Mouse (Mus musculus) T-helper 17 cell (primary cell): ENCODE data around the gene Smarca4.

Experiments
- in situ Hi-C, 2 experiments: fragments of 300-600 bp; cut with MboI, MseI; formaldehyde crosslinking; loops; 1 replicate in 1 of 2; 2 replicates in 1 of 2; pipeline ENCODE4 v1.15.1; 2025; ENCODE audit warnings: high pct_unique_total_duplicates in 2 of 2

Smarca4 gene

DNA sequence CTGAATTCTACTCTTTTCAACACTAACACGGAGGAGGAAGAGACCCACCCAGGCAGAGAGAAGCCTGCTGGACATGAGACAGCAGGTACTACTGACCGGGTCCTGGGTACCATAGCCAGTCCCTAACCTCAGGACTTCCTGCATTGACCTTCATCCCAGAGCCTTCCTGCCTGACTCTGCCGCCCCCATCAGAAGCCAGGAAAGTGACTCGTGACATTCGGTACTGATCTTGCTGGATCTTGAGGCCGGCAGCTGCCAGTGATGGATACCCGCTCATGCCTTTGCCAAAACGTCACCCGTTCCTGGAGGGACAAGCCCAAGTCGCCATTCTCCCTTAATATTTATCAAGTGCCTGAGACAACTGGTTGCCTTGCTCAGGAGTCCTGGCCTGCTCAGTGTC is 132.5 kb downstream of the Smarca4 start:
- in situ Hi-C loops = loop anchor here in 1 of 2 experiments (10.0 to 25.0 kb wide), 2 partner anchors 606 to 836 kb away; no protein-coding TSS in a partner anchor

DNA sequence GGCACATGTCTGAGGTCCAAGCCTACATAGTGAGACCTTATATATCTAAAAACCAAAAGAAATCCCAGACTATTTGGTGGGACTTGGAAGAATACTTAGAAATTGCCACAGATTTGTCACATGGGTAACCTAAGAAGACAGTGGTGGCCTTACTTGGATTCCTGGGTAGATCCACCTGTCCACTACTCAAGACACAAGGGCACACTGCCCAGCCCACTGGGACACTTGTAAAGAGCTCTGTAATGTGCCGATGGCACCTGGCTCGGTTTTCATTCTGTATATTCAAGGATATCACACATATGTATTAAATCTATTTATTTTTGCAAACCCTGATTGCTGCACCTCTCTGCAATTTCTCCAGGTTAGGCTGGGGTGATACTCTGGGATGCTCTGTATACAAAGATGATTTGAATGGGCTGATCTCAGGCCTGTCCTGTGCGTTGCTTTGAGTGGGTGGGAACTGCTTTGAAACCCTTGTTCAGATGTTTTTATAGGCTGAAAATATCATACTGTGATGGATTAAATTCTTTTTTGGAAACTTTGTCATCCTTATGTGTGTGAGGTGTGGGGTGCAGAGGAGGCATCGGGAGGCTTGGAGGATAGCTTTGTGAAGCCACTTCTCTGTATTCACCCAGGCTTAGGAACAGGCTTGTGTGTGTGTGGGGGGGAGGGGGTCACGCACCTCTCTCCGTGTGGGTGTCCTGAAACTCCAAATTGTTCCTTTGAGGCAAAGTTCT is 133.6 kb downstream of the Smarca4 start:
- in situ Hi-C loops = loop anchor here in 1 of 2 experiments (10.0 to 25.0 kb wide), 2 partner anchors 605 to 837 kb away; no protein-coding TSS in a partner anchor

DNA sequence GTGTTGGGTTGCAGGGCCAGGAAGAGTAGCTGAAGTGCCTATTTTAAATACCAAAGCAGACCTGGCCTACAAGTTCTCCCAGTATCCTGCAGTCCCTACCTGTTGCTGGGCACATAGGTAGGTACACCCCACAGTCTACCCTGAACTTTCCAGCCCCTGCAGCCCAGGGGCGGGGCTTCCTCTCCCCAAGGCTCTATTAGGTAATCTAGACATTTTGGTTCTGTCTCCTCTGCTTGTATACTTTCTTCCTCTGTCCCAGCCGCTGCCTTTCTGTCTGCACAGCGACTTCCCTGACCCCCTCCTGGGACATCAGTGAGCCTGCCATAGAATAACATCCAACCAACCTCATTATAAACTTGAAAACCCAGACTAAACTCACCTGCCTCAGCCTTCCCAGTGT is 134.4 kb downstream of the Smarca4 start:
- in situ Hi-C loops = no loop called here

DNA sequence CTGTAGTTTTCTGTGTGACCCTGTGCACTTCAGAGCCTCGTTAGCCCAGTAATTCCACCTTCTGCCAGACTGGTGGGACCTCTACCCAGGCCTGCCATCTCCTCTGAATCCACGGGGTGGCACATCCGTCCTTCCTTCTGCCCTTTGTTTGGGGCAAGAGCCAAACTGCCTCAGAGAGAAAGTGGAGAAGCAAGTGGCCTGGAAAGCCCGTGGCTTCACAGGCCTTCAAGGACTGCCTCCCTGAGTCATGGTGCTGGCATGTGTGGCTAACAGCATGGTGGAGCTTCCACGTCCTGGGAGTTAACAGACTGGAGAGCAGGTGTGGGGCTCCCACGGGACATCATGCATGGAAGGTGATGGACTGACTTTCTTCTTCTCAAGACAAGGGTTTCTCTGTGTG is 135.4 kb downstream of the Smarca4 start:
- in situ Hi-C loops = no loop called here

DNA sequence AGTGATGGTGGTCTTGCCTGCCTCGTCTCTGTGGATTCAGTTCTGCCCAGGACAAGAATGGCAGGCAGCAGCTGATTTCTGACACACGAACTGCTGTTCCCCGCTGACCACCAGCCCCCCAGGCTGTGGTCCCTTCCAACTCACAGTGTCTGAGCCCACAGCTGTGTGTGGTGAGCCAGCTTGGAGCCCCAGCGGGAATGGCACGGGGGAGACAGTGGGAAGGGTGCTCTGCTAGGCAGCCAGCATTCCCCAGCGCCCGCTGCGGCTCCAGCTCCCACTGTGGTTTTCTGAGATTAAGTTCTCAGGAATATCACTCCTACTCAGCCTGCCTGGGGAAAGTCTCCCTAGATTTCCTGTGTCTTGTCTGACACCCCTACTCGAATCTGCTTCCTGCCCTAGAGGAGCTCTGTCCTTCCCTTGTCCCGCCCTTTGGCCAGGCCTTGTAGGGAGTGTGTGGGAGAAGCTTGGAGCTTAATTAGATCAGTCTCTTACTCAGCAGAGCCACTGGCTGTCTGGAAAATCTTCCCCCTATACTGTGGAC is 136.4 kb downstream of the Smarca4 start:
- in situ Hi-C loops = no loop called here
